Mouse (Mus musculus) embryonic fibroblast, embryonic 13.5 days (primary cell): ENCODE data around the gene Prdx5. TPM values are rescaled to one million over a fixed set of nuclear protein-coding genes. Genes with fewer than 3 reads are reported as not detected.

ENCODE experiments used
- H3K27ac ChIP-seq: 2 replicates; pipeline ENCODE4 v1.5.1; 2012; ENCODE audit warnings: low read length, control low read depth, inconsistent platforms; ENCODE audit not compliant: insufficient read depth
- H3K4me1 ChIP-seq: 2 replicates; pipeline ENCODE4 v1.6.1; 2011; ENCODE audit warnings: low read length; ENCODE audit not compliant: control insufficient read depth, insufficient read depth
- H3K4me3 ChIP-seq: 2 replicates; pipeline ENCODE4 v1.5.1; 2011; ENCODE audit warnings: mild to moderate bottlenecking, control low read depth, low read length; ENCODE audit not compliant: insufficient read depth
- CTCF ChIP-seq: IDR thresholded peaks from 2 replicates; pipeline ENCODE4 v1.5.1; 2011; ENCODE audit warnings: mild to moderate bottlenecking, control low read depth, low read length, moderate library complexity, borderline replicate concordance; ENCODE audit not compliant: insufficient read depth
- POLR2A ChIP-seq: IDR thresholded peaks from 2 replicates; pipeline ENCODE4 v1.6.1; 2011; ENCODE audit warnings: low read depth, mild to moderate bottlenecking, control low read depth, low read length, moderate library complexity
- polyA plus RNA-seq: library from polyadenylated mRNA; stranded (reverse); fragments of >200 nt; gene quantifications from 2 replicates; pipeline ENCODE4 v1.2.4, GENCODE M21; 2011; ENCODE audit warnings: low read depth; ENCODE audit not compliant: missing spikeins, insufficient read length

Prdx5 gene
- polyA plus RNA-seq, 1 experiment, result 161 TPM

DNA sequence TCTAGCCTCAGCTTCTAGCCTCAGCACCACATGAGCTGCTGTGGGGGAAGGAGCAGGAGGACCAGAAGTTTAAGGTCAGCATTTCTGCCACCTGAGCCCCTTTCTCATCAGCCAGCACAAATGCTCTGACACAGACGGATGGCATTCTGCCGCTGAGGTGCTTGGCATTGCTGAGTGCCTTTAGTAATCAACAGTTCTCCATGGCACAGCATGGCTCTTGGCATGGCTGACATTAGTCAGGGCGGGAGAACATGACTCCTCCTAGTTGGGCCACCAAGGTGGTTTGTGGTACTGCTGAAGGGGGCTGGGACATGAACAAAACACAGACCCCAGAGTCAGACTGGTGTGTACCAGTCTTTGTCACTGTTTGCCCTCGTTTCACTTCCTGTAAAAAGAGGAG, 38.3 kb upstream of the Prdx5 start:
- no peak overlapping the region for H3K4me3 ChIP-seq
- TF ChIP-seq POLR2A, result no peak
- TF ChIP-seq CTCF, result no peak
- no peak overlapping the region for H3K27ac ChIP-seq
- H3K4me1 ChIP-seq, result peaks cover 7% of the 10 kb centered on the region

DNA sequence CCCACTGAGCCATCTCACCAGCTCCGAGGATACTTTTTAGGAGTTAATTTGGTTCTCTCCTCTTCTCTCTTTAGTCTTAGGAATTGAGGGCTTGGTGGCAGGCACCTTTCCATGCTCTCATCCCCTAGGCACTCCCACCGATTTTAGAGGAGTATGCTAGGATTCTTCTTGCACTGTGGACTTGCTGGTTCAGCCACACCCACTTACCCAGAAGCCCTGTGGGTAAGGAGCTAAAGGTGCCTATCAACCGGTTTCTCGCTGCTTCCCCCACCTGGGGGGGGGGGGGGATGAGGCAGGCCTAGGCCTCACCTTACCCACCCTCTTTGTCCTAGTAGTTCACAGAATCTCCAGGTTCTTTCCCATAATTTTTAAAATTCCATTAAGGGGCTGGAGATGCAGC, 37.8 kb upstream of the Prdx5 start:
- H3K4me3 ChIP-seq, result no peak overlapping the region
- peaks cover 5% of the 10 kb centered on the region for H3K4me1 ChIP-seq
- no peak overlapping the region for H3K27ac ChIP-seq
- TF ChIP-seq CTCF (no peak), POLR2A (no peak)

DNA sequence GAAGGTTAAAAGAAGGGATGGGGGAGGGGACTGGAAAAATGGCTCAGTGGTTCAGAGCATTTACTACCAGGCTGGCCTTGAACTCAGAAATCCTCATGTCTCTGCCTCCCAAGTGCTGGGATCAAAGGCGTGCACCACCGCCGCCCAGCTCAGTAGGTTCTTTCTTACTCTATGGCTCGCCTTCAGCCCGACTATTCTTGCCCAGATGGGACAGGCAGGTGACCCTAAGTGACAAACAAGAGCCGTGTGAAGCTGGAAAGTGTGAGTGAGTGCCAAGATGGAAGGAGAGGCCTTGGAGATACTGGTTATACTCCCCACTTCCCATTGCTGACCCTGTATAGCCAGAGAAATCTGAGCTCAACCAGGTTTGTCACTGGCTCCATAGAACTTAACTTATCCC, 33.8 kb upstream of the Prdx5 start:
- Histone ChIP-seq H3K4me3 (no peak overlapping the region), H3K27ac (no peak overlapping the region)
- TF ChIP-seq POLR2A (no peak), CTCF (no peak)

DNA sequence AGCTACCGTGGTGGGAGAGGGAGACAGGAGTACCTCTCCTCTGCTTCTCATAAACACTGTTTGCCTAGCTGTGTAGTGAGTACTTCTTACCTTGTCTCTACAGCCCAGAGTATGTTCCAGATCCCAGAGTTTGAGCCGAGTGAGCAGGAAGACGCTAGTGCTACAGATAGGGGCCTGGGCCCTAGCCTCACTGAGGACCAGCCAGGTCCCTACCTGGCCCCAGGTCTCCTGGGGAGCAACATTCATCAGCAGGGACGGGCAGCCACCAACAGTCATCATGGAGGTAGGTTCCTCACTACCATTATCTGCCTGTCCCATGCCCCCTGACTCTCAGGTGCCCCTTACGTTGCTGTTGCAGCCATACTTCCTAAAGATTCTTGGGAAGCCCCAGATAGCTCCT, 32.9 kb upstream of the Prdx5 start:
- Histone ChIP-seq H3K4me1 (peaks cover 5% of the 10 kb centered on the region; the same call in 1 of the 2 replicates), H3K27ac (no peak overlapping the region; the same call in 1 of the 2 replicates), H3K4me3 (peak overlapping the region; percentile 61)
- TF ChIP-seq CTCF (no peak), POLR2A (no peak)

More for the DNA sequence above, 33.8 kb upstream of the Prdx5 start:
- H3K4me1 ChIP-seq, result peaks cover 5% of the 10 kb centered on the region; the same call in 1 of the 2 replicates

DNA sequence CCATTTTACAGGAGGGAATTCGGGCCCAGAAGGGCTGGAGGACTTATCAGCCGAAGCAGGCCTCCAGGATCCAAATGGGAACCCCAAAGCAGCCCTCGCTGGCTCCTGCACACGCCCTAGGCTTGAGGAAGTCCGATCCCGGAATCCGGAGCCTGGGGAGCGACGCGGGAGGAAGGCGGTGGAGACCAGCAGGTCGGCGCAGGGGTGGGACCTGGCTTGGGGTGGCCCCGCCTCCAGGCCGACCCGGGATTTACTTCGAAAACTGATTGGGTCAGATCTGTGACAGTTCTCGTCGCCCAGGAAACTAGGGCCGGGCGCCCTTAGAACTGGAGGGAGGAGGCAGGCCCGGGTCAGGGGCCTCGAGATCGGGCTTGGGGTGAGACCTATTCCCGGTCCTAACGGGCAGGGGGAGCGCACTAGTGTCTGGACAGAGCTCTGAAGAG, 32.4 kb upstream of the Prdx5 start, which contains the start of gene Gpr137:
TSS of gene Gpr137 (minus strand) at position 232 of the 443 bp plus-strand sequence.
- Histone ChIP-seq H3K4me1 (peaks cover 5% of the 10 kb centered on the region; the same call in 1 of the 2 replicates), H3K27ac (peak within 1 kb of the TSS; percentile 83), H3K4me3 (peak within 1 kb of the TSS; percentile 70)
- TF ChIP-seq POLR2A, result peak; percentile 80
- TF ChIP-seq CTCF, result no peak

DNA sequence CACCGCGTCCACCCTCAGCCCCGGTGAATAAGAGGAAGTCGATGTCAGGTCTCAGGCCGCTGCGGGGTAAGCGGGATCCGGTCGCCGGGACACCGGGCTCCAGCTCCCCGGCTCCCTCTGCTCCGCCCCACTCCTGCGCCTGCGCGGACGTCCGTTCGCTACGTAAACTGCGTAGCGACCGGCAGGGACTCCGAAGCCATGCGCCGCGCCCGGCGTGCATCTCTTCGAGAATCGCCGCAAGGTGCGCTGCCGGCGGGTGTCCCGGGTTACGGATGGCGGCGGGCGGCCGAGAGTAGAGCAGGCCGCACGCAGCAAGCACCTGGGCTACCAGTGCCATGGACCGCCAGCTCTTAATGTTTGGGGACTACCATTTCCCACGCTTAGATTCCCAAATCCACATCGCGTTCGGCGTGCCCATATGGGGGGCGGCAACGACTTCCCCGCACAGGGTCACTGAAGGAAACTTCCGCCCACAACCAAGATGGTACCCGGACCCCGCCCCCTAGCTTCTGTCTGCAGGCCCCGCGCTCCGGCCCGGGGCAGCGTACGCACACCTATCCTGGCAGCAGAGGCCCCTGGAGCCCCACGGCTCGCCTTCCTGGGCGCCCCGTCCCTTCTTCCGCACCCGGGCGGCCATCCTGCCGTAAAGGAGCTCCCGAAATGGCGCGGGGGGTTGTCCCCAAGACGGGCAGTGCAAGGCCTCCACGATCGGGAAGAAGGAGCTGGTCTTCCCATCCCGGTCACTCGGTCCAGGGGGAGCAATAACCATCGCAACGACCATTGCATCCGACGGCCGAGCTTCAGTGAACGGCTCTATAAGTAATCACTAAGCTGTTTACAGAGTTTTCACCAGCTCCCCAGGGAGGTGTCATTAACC, 31.7 kb upstream of the Prdx5 start, which contains the start of gene Bad:
TSS of gene Bad (plus strand) at position 490 of the 877 bp plus-strand sequence.
- Histone ChIP-seq H3K27ac (peak within 1 kb of the TSS; percentile 83), H3K4me3 (peak within 1 kb of the TSS; percentile 70), H3K4me1 (peaks cover 5% of the 10 kb centered on the region; the same call in 1 of the 2 replicates)
- TF ChIP-seq POLR2A, result peak; percentile 62
- TF ChIP-seq CTCF, result no peak

DNA sequence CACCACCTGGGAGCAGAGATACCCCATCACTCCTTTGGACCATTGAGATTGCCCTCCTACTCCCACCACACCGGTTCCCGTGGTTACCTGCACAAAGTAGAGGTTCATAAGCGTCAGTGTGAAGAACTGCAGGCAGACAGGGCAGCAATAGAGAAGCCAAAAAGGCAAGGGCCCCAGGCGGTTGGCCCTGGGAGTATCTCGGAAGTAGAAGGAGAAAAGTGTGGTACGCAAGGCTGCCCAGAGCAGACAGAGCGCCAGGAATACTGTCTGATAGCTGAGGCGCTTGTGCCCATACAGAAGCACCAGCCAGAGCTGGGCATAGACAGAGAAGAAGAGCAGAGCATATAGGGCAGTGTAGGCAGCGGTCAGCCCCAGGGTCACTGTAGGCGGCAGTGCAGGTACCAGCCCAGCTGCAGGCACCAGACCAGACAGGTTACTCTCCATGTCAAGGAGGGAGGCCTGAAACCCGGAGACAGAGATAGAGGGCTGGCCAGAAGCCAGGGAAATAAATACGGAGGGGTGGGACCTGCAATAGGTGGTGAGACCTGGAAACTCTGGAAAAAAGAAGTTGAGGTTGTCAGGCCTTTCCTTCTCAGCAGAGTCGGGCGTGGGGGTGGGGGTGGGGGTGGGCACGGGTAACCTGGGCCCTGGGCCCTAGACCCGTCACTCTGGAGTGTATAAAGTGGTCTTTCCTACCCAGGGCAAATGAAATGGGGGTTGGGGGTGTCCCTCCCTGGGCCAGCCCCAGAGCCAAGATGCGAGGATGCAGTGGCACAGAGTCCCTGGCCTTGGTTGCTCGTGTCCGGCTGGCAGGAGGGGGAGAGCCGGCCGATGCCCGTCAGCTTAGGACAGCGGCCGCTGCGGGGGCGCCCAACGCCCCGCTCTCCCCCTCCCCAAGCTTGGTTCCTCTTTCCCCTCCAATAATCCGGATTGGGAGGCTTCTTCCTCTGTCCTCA, 30.8 kb upstream of the Prdx5 start:
- H3K27ac ChIP-seq, result no peak overlapping the region
- no peak for TF ChIP-seq CTCF
- no peak for TF ChIP-seq POLR2A
- H3K4me1 ChIP-seq, result peaks cover 5% of the 10 kb centered on the region; the same call in 1 of the 2 replicates
- peak overlapping the region; percentile 70 for H3K4me3 ChIP-seq

DNA sequence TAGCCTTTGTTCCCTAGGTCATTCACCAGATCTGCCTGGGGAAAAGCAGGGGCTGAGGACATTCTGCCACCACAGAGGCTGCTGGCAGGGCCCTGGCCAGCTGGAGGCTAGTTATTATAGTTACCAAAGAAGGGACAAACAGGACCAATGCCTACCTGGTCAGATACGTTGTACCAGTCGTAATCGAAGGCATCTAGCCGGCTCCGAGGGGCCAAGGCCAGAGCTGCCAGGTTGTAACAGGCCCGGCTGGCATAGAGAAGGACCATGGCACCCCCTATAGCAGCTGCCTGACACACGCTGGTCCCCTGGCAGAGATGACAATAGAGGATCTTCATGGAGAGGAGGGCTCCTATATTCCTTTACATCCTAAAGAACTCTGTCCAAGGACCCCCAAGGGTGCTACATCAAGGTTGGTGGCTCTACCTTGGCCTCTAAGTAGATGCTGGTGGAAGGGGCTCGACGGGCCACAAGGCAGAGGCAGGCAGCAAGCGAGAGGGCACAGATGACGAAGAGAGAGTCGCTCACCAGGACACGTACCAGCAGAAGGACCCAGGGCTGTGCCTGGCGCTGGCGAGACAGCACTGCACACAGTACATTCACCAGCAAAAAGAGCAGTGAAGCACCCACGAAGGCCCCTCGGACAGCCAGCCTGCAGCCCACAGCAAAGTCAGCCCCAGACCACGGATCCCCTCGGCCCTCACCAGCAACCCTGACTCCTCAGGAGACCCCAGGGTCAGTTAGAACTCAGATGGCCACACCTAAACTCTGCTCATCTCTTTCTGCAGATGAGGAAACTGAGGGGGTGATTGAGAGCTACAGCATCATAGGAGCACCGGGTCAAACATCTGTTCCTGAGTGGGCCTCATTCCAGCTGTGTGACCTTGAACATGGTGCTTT, 29.4 kb upstream of the Prdx5 start:
- Histone ChIP-seq H3K4me3 (no peak overlapping the region), H3K4me1 (peaks cover 5% of the 10 kb centered on the region; the same call in 1 of the 2 replicates), H3K27ac (no peak overlapping the region)
- TF ChIP-seq CTCF, result no peak
- TF ChIP-seq POLR2A, result no peak
